Mouse (Mus musculus) MEL (cell line): ENCODE data around the gene Fem1a. TPM values are rescaled to one million over a fixed set of nuclear protein-coding genes. Genes with fewer than 3 reads are reported as not detected.

ENCODE experiments used
- DNase-seq: peaks from one replicate; pipeline ENCODE4 v3.0.0; 2011; ENCODE audit warnings: low read depth, low spot score
- H3K27ac ChIP-seq: 2 replicates; pipeline ENCODE4 v1.5.1; 2012; ENCODE audit warnings: low read depth, mild to moderate bottlenecking, control low read depth, low read length, moderate library complexity; ENCODE audit not compliant: control insufficient read depth
- H3K27me3 ChIP-seq, 2 experiments: fragments of 150-350 bp in 1 of 2; sonication (generic) in 1 of 2; 2 replicates each; pipeline ENCODE4 v1.6.1; 2012; ENCODE audit warnings: low read length in 2 of 2, mild to moderate bottlenecking in 2 of 2, improper control_type of control experiment in 1 of 2, moderate library complexity in 1 of 2; ENCODE audit not compliant: insufficient read depth in 2 of 2, control insufficient read depth in 1 of 2
- H3K36me3 ChIP-seq, 2 experiments: 2 replicates each; pipeline ENCODE4 v1.6.1; 2012 to 2014; ENCODE audit warnings: low read length in 2 of 2, improper control_type of control experiment in 1 of 2, inconsistent platforms in 1 of 2, mild to moderate bottlenecking in 1 of 2; ENCODE audit not compliant: insufficient read depth in 2 of 2, control insufficient read depth in 1 of 2
- H3K4me1 ChIP-seq, 2 experiments: fragments of 150-350 bp in 1 of 2; sonication (generic) in 1 of 2; 2 replicates each; pipeline ENCODE4 v1.6.1; 2012; ENCODE audit warnings: low read length in 2 of 2, improper control_type of control experiment in 1 of 2, mild to moderate bottlenecking in 1 of 2; ENCODE audit not compliant: insufficient read depth in 2 of 2, control insufficient read depth in 1 of 2
- H3K4me3 ChIP-seq, 2 experiments: fragments of 150-350 bp in 1 of 2; sonication (generic) in 1 of 2; 2 replicates each; pipeline ENCODE4 v1.5.1; 2012; ENCODE audit warnings: low read depth in 2 of 2, low read length in 2 of 2, mild to moderate bottlenecking in 2 of 2, moderate library complexity in 2 of 2, control low read depth in 1 of 2, improper control_type of control experiment in 1 of 2; ENCODE audit not compliant: control insufficient read depth in 1 of 2, insufficient read depth in 1 of 2
- H3K79me2 ChIP-seq: 2 replicates; pipeline ENCODE4 v1.6.1; 2012; ENCODE audit warnings: mild to moderate bottlenecking, low read length, moderate library complexity; ENCODE audit not compliant: control insufficient read depth, poor library complexity, insufficient read depth
- H3K9ac ChIP-seq: 2 replicates; pipeline ENCODE4 v1.6.1; 2012; ENCODE audit warnings: low read depth, mild to moderate bottlenecking, control low read depth, low read length, moderate library complexity; ENCODE audit not compliant: control insufficient read depth, poor library complexity, severe bottlenecking
- H3K9me3 ChIP-seq: fragments of 150-350 bp; sonication (generic); replicated peaks from 2 replicates; pipeline ENCODE4 v1.6.1; 2012; ENCODE audit warnings: mild to moderate bottlenecking, low read length, improper control_type of control experiment, moderate library complexity; ENCODE audit not compliant: insufficient read depth
- BHLHE40 ChIP-seq: IDR thresholded peaks from 2 replicates; pipeline ENCODE4 v1.6.1; 2012; ENCODE audit warnings: low read depth, mild to moderate bottlenecking, inconsistent platforms, low read length, improper control_type of control experiment, borderline replicate concordance
- CTCF ChIP-seq, 3 experiments: IDR thresholded peaks in 2 of 3; conservative IDR thresholded peaks in 1 of 3; 2 replicates each; pipeline ENCODE4 v1.5.1; 2011 to 2012; ENCODE audit warnings: low read length in 3 of 3, low read depth in 2 of 3, mild to moderate bottlenecking in 2 of 3, improper control_type of control experiment in 1 of 3, inconsistent platforms in 1 of 3, mixed read lengths in 1 of 3, moderate library complexity in 1 of 3; ENCODE audit not compliant: control insufficient read depth in 1 of 3, insufficient read depth in 1 of 3, poor library complexity in 1 of 3, severe bottlenecking in 1 of 3
- ETS1 ChIP-seq: IDR thresholded peaks from 2 replicates; pipeline ENCODE4 v1.6.1; 2012; ENCODE audit warnings: low read depth, mild to moderate bottlenecking, inconsistent platforms, low read length, improper control_type of control experiment, moderate library complexity
- HCFC1 ChIP-seq: IDR thresholded peaks from 2 replicates; pipeline ENCODE4 v1.6.1; 2012; ENCODE audit warnings: low read depth, mild to moderate bottlenecking, inconsistent platforms, low read length, improper control_type of control experiment, moderate library complexity
- MAX ChIP-seq: IDR thresholded peaks from 2 replicates; pipeline ENCODE4 v1.6.1; 2011; ENCODE audit warnings: low read length, improper control_type of control experiment
- MAZ ChIP-seq: IDR thresholded peaks from 2 replicates; pipeline ENCODE4 v1.6.1; 2012; ENCODE audit warnings: low read depth, mild to moderate bottlenecking, inconsistent platforms, low read length, improper control_type of control experiment
- MEF2A ChIP-seq: IDR thresholded peaks from 2 replicates; pipeline ENCODE4 v1.6.1; 2014; ENCODE audit warnings: low read depth, mild to moderate bottlenecking, inconsistent platforms, low read length, improper control_type of control experiment; ENCODE audit not compliant: poor library complexity, insufficient replicate concordance, severe bottlenecking; ENCODE audit errors: extremely low read depth
- MXI1 ChIP-seq: IDR thresholded peaks from 2 replicates; pipeline ENCODE4 v1.6.1; 2011; ENCODE audit warnings: mild to moderate bottlenecking, low read depth, low read length, improper control_type of control experiment
- MYC ChIP-seq: IDR thresholded peaks from 2 replicates; pipeline ENCODE4 v1.6.1; 2011; ENCODE audit warnings: low read depth, mild to moderate bottlenecking, low read length, improper control_type of control experiment, moderate library complexity
- POLR2A ChIP-seq, 2 experiments: IDR thresholded peaks; 2 replicates each; pipeline ENCODE4 v1.6.1; 2011 to 2012; ENCODE audit warnings: low read length in 2 of 2, mild to moderate bottlenecking in 2 of 2, control low read depth in 1 of 2, improper control_type of control experiment in 1 of 2, low read depth in 1 of 2, moderate library complexity in 1 of 2; ENCODE audit not compliant: control insufficient read depth in 1 of 2, insufficient read depth in 1 of 2, poor library complexity in 1 of 2
- POLR2AphosphoS2 ChIP-seq: IDR thresholded peaks from 2 replicates; pipeline ENCODE4 v1.6.1; 2011; ENCODE audit warnings: low read length, improper control_type of control experiment
- RAD21 ChIP-seq: IDR thresholded peaks from 2 replicates; pipeline ENCODE4 v1.6.1; 2011; ENCODE audit warnings: mild to moderate bottlenecking, low read depth, low read length, improper control_type of control experiment
- SMC3 ChIP-seq: IDR thresholded peaks from 2 replicates; pipeline ENCODE4 v1.6.1; 2011; ENCODE audit warnings: low read depth, low read length, improper control_type of control experiment
- TAL1 ChIP-seq: IDR thresholded peaks from 2 replicates; pipeline ENCODE4 v1.6.1; 2012; ENCODE audit warnings: mild to moderate bottlenecking, inconsistent platforms, low read length, moderate library complexity, mixed read lengths
- USF1 ChIP-seq: IDR thresholded peaks from 2 replicates; pipeline ENCODE4 v1.6.1; 2014; ENCODE audit warnings: low read depth, mild to moderate bottlenecking, inconsistent platforms, low read length, improper control_type of control experiment, moderate library complexity
- ZC3H11A ChIP-seq: IDR thresholded peaks from 2 replicates; pipeline ENCODE4 v1.6.1; 2012; ENCODE audit warnings: low read depth, mild to moderate bottlenecking, inconsistent platforms, low read length, improper control_type of control experiment
- ZMIZ1 ChIP-seq: IDR thresholded peaks from 2 replicates; pipeline ENCODE4 v1.6.1; 2012; ENCODE audit warnings: low read depth, mild to moderate bottlenecking, inconsistent platforms, low read length, improper control_type of control experiment, moderate library complexity
- polyA plus RNA-seq, 2 experiments: library from polyadenylated mRNA; stranded (reverse) in 1 of 2; unstranded in 1 of 2; fragments of >175 nt in 1 of 2; fragments of >200 nt in 1 of 2; gene quantifications; 2 replicates each; pipeline versions ENCODE4 v1.2.1 to v1.2.4; 2012; ENCODE audit warnings: low replicate concordance in 2 of 2, low read depth in 1 of 2; ENCODE audit not compliant: insufficient read length in 2 of 2, insufficient read depth in 1 of 2, missing spikeins in 1 of 2
- total RNA-seq: library from RNA; depleted of rRNA; stranded (reverse); fragments of 300-350 nt; gene quantifications from 2 replicates; pipeline ENCODE4 v1.2.3, GENCODE M21; 2012

Gene Fem1a
- total and polyA plus RNA-seq, 3 experiments: 17.1 to 21.5 TPM; not detected in 1

DNA sequence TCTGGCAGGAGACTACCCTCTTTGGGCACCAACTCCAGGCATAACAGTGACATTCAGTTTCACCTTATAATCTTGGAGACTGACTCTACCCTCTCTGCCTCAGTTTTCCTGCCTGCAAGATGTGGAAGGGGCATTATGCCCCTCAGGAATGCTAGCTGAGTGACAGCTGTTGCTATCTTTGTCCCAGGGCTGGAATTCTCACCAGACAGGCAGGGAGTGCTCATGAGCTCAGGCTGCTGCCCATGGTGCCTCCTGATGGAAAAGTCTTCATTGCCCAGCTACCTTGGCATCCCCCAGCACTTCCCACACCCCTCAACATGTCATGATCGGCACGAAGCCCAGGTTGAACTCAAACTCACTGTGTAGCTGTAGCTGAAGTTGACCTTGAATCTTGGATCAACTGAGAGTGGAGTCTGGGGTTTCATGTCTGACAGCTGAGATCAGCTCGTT lies 6.1 kb downstream of the Fem1a start:
- TF ChIP-seq POLR2A (IDR thresholded peaks at IDR 0.05; ENCODE audit: control insufficient read depth in 1 of 2, insufficient read depth in 1 of 2, low read depth in 1 of 2, low read length in 2 of 2, poor library complexity in 1 of 2): peak in 1 of 2 experiments; percentile 30; a peak in 1 of 4 replicates
- no peak for TF ChIP-seq MAZ
- no peak for TF ChIP-seq ETS1
- TF ChIP-seq USF1: no peak
- no peak for TF ChIP-seq ZC3H11A
- TF ChIP-seq BHLHE40: no peak
- H3K4me1 ChIP-seq: peaks cover 0 to 40% of the 10 kb centered on the region in 2 experiments; a peak in 2 of 4 replicates
- H3K27me3 ChIP-seq: no peaks in the 10 kb centered on the region
- H3K27ac ChIP-seq: no peak overlapping the region
- no peaks in the 10 kb centered on the region for H3K9me3 ChIP-seq
- no peak for DNase-seq
- peaks cover 0 to 24% of the 10 kb centered on the region in 2 experiments; a peak in 3 of 4 replicates for H3K36me3 ChIP-seq
- H3K79me2 ChIP-seq: peaks cover 40% of the 10 kb centered on the region
- H3K4me3 ChIP-seq: no peak overlapping the region
- H3K9ac ChIP-seq: no peak overlapping the region

- Histone ChIP-seq H3K9me3 (no peaks in the 10 kb centered on the region), H3K27me3 (no peaks in the 10 kb centered on the region), H3K9ac (no peak overlapping the region), H3K4me1 (peaks cover 0 to 35% of the 10 kb centered on the region in 2 experiments; a peak in 2 of 4 replicates), H3K79me2 (peaks cover 26% of the 10 kb centered on the region), H3K4me3 (no peak overlapping the region), H3K36me3 (peaks cover 0 to 18% of the 10 kb centered on the region in 2 experiments; a peak in 3 of 4 replicates), H3K27ac (no peak overlapping the region)
- DNase-seq: peak; percentile 90
- no peak for TF ChIP-seq TAL1
- TF ChIP-seq SMC3: peak; percentile 55
- peak; percentile 67; the same call in 1 of the 2 replicates for TF ChIP-seq MYC
- TF ChIP-seq RAD21: peak; percentile 30
- peak; percentile 30; the same call in 1 of the 2 replicates for TF ChIP-seq HCFC1
- peak; percentile 83 to 92 (median 85) for TF ChIP-seq CTCF (IDR thresholded peaks at IDR 0.05 in 2 of 3, conservative IDR thresholded peaks at IDR 0.05 in 1 of 3; ENCODE audit: control insufficient read depth in 1 of 3, insufficient read depth in 1 of 3, low read depth in 2 of 3, low read length in 3 of 3, poor library complexity in 1 of 3, severe bottlenecking in 1 of 3)
- TF ChIP-seq ZMIZ1: no peak
- peak; percentile 43; the same call in 1 of the 2 replicates for TF ChIP-seq MAX
- no peak for TF ChIP-seq MEF2A
Observed at GRCm38 (mm10) chr17:56264020-56264419, 7.4 kb downstream of the Fem1a start.

DNA sequence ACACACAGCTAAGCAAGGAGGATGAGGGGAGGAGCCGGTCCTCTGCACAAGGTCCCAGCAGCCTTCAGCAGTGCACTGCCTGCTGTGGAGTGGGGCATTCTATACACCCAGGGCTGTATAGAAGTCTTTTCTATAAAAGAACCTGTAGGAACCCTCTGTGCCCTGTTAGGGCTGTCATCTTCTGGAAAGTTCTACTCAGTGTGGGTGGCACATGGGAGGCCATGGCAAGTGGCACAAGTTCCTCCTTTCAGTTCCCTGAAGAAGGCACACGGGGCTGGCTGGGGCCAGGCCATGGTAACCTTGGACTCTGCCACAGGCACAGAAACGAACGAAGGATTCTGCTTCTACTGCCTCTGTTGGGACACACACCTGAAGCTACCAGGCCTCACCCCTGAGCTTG lies 8.4 kb downstream of the Fem1a start:
- DNase-seq: no peak
- Histone ChIP-seq H3K4me3 (no peak overlapping the region), H3K27me3 (no peaks in the 10 kb centered on the region), H3K79me2 (peaks cover 19% of the 10 kb centered on the region), H3K4me1 (peaks cover 0 to 25% of the 10 kb centered on the region in 2 experiments; a peak in 2 of 4 replicates), H3K9ac (no peak overlapping the region), H3K9me3 (no peaks in the 10 kb centered on the region), H3K36me3 (peaks cover 0 to 13% of the 10 kb centered on the region in 2 experiments; a peak in 3 of 4 replicates), H3K27ac (no peak overlapping the region)
- TF ChIP-seq MXI1 (no peak), POLR2AphosphoS2 (0 out of 2 replicates have a peak, but pooled peaks have one; percentile 33)
